Mouse (Mus musculus) kidney, postnatal 4 days (tissue): ENCODE results near the gene Golph3l.
"Not testable (repeated sequence)": the region's sequence is repeated elsewhere in the genome, so short reads cannot be mapped to it uniquely, and the experiment has no call there.

Experiments used
- DNase-seq, 2 experiments: peaks; one replicate each; pipeline ENCODE4 v3.0.0; 2021; ENCODE audit warnings: mixed read lengths in 2 of 2

Gene Golph3l

DNA sequence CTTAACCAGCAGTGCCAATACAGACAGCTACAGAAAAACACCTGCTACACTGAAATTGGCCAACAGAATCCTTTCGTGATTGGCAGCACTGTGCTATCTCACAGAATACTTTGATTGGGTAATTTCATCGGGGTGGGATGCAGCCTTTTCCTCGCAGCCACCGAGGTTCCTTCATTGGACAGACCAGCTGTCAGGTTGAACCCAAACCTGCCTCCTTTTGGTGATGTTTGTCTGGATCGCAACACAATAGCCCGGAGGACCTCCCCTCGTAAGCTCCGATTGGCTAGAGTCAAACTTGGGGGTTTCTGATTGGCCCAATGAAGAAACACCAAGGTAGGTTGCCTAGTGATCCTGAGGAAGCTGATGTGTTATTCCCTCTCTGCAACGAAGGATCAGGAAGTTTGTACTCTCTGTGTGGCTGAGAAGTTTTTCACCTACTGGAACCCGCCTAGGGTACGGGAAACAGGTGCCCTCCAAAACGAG is at the start of gene Golph3l:
Gene Golph3l (plus strand): TSS at position 331 of the 483 bp plus-strand sequence.
- DNase-seq: peak; percentile 92 to 94

DNA sequence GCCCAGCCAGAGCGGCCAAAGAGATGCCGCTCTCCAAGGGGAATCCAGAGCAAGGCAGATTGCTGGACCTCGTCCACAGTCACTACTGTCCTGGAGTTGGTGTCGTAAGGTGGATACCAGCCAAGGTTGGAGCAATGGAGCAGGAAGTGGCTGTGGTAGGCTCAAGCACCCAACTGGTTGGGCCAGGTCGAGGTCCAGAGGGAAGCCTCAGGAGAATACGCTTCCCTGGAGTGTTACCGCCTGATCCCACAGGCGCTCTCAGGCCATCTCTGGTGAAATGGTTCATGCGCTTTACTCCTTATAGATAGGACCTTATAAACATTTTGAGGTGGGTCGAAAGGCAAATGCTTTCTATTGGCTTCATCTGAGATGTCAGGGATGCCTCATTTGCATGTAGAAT is 49.8 kb upstream of the Golph3l start:
- DNase-seq: no peak

DNA sequence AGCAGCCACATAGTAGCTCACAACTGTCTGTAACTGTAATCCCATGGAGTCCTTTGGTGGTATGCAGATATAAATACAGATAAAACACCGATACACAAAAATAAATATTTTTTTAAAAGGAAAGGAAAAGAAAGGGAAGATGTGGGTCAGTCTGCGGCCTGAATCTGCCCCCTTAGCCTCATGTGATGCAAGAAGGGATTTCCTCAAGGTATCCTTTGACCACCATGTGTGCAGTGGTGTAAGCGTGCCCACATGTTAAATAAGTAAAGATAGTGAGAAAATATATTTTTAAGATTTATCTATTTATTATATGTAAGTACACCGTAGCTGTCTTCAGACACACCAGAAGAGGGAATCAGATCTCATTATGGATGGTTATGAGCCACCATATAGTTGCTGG is 48.9 kb upstream of the Golph3l start:
- DNase-seq: no peak

DNA sequence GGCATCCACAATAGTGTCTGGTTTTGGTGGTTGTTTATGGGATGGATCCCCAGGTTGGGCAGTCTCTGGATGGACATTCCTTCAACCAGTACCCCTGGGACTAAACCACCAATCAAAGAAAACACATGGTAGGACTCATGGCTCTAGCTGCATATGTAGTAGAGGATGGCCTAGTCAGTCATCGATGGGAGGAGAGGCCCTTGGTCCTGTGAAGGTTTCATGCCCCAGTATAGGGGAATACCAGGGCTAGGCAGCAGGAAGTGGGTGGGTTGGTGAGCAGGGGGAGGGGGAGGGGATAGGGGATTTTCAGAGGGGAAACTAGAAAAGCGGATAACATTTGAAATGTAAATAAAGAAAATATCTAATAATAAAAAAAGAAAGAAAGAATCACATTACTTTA is 47.5 kb upstream of the Golph3l start:
- DNase-seq: not testable (repeated sequence)

DNA sequence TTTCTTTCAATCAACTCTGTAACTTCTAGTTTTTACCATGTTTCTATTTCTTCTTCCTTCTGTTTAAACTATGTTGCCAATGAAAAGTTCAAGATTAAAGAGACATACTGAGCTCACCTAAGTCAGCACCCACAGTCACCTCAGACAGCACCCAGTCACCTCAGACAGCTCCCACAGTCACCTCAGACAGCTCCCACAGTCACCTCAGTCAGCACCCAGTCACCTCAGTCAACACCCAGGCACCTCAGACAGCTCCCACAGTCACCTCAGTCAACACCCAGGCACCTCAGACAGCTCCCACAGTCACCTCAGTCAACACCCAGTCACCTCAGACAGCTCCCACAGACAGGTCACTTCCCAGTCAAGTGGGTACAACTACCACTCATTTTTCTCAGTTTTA is 46.6 kb upstream of the Golph3l start:
- no peak for DNase-seq

DNA sequence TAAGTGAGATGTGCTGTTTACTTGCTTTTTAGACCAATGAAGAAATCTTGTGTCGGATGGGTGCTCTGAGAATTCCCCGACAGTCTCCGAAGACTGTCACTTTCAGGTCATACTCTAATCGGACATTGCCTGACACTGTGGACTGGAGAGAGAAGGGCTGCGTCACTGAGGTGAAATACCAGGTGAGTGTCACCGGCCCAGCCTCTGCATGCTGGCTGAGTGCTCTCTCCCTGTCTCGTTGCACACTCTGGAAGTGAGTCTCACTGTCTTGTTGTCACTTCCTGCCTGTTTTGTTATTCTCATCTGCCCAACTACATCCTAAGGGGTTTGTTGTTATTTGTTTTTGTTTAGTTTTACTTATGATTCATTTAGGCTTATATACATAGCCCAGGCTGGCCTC is 45.8 kb upstream of the Golph3l start:
- DNase-seq: no peak

DNA sequence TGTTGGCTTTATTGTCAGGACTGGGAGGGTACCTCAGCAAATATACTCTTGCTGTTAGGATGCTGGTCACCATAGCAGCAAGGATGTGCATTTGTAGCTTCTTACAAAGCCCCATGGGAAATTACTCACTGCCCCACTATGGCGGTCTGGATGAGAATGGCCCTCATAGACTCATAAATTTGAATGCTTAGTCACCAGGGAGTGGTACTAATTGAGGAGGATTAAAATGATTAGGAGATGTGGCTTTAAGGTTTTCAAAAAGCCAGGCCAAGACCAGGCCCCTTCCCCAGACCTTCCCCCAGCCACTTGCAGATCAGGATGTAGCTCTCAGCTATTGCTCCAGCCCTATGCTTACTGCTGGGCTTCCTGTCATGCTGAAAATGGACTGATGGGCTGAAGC is 38.6 kb upstream of the Golph3l start:
- DNase-seq: no peak

DNA sequence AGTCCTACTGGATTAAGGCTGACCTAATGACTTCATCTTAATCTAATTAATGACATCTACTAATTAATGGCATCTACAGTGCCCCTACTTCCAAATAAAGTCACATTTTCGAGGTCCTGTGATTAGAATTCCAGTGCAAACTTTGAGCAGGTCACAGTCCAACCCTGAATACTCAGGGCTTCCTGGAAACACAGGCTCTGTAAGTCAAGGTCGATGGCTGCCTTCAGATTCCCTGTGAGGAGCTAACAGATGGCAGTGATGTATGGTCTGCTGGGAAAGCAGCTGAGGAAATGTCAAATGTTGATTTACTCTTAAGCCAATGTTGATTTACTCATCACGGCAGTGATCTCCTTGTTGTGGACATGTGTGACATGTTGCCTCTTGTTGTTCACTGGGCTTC is 34.7 kb upstream of the Golph3l start:
- DNase-seq: no peak

DNA sequence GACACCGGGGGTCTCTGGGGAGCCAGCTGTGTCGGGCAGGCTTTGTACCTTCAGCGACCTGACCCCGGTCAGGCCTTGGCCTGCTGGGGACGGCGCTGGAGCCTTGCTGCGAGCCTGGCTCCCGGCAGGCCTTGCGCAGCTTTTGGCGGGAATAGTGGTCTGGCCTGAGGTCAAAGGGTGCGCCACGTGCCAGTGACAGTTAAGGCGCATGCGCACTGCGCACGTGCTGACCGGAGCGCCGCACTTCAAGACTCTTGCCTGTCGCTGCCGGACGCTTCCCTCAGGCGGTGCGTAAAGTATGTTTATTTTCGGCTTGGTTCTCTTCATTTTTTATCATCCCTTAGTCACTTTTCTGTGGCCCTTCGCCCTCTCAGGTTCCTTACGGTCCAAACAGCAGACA is 29.3 kb upstream of the Golph3l start, which contains the start of gene Hormad1:
Gene Hormad1 (plus strand): TSS at position 241 of the 400 bp plus-strand sequence.
- DNase-seq: no peak

DNA sequence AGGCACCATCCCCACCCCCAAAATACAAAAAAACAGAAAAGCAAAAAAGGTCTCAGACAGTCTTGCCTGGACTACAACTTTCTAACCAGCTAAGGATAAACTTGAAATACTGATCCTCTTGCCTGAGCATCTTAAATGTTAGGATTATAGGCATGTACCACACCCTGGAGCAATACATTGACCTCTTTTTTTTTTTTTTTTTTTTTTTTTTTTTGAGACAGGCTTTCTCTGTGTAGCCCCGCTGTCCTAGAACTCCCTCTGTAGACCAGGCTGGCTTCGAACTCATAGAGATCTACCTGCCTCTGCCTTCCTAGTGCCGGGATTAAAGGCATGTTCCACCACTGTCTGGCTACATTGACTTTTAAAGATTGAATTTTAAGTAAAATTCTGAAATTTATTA is 28.0 kb upstream of the Golph3l start:
- DNase-seq: no peak

DNA sequence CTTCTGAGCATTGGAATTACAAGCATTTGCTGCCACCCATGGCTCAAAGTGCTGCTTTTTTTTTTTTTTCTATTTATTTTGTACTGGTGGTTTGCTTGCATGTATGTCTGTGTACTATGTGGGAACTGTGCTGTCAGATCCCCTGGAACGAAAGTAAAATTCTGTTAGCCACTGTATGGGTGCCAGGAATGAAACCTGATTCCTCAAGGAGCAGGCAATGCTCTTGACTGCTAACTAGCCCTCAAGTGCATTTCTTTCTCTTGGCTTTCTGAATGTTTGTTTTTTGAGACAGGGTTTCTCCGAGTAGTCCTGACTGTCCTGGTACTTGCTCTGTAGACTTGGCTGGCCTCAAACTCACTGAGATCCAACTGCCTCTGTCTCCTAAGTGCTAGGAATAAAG is 26.9 kb upstream of the Golph3l start:
- no peak for DNase-seq

DNA sequence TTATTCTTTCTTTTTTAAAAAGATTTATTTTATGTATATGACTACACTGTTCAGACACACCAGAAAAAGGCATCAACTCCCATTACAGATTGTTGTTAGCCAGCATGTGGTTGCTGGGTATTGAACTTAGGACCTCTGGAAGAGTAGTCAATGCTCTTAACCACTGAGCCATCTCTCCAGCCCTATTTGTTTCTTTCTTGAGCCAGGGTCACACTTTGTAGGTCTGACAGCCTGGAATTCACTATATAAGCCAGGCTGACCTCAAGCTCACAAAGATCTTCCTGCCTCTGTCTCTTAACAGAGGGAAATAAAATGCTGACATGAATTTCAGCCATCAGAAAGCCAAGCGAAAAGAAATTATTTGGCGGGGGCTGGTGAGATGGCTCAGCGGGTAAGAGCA is 19.1 kb upstream of the Golph3l start:
- no peak for DNase-seq

DNA sequence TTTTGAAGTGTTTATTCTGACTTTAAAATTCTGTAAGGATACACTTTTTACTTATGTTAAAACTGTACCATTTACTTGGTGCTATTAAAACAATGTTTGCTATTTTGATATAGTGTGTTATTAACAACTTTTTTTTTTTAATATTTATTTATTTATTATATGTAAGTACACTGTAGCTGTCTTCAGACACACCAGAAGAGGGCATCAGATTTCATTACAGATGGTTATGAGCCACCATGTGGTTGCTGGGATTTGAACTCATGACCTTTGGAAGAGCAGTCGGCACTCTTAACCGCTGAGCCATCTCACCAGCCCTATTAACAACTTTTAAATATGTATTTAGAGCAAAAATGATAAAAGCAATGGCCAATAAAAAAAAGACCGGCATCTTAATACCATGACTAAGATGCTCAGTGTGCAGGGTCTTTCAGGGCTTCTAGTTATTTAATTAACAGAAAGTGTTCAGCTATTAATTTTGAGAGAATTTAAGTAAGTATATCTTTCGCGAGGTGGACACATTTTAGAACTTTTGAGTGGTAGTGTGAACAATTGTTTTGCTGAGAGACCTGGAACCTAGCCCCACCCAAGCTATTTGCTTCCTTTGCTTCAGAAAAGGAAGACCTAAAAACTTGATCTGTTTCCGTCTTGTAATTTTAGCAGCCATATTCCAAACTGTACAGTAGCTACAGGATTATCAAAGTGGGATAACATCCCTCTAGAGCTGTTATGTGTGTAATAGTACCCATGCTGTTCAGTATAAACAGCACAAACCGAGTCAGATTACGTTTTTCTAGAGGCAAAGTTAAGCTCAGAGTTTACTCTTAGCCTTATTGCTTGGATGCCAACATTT is 755 bp upstream of the Golph3l start:
- DNase-seq: no peak

DNA sequence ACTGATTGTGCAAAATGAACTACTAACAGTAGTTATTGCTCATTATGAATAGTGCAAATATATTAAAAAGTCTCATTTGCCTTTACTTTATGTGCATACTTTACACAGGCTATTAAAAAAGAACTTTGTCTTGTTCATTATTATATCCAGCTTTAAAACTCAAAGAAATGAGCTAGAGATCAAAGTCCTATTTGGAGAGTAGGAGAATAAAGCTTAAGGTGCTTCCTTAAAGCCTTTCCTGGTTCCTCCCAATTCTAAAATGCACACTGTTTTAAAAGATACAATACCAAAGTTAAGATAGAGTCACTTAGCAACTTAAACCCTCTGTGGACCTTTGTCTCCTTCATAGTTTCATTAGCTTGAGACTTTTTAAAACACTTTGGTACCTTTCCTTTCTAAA is 10.0 kb downstream of the Golph3l start:
- no peak for DNase-seq

DNA sequence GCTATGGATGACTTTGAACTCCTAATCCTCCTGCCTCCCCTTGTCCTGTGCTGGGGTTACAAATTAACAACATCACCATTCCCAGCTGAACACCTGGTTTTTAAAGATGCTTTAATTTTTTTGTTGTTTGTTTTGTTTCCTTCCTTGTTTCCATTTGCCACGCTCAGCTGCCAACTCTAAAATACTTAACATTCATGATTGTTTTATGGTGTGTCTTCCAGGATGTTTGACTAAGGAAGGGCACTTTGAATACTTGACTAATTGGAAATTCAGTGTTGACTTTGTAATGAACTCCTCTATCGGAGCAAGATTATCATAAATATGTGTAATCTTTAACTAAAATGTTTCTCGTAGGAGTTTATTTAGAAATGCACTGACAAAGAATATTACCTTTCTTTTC is 12.6 kb downstream of the Golph3l start:
- DNase-seq: no peak

DNA sequence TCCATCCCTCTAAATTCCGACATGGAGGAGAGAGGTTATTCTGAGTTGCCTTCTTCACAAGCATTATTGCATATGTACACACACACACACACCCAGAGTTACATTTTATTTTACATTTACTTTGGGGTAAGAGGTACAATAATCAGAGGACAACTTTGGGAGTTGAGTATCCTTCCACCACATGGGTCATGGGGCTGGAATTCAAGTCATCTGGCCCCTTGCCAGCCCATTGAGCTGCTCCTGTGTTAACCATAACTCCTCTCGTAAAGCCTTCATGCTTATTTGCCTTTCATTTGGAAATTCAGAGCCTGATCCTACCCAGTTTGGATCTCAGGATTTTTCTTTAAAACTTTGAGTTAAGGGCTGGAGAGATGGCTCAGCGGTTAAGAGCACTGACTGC is 17.4 kb downstream of the Golph3l start:
- DNase-seq: peak; percentile 28 to 39

DNA sequence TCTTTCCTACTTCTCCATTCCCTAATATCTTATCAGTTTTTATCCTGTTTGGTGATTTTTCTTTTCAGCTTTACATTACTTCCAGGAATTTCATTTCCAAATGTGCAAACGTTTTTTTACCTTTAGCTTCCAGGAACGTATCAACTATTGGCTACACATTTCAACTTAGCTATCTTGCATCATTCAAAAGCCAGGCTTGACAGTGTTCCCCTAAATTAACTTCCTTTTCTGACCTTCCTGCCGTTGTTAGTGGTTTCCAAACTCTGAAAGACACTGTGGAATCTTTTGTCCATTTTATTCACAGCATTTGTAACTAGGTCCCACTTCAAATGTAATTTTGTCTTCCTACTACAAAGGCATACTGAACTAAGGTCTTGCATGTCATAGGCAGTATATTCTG is 20.5 kb downstream of the Golph3l start:
- DNase-seq: no peak

DNA sequence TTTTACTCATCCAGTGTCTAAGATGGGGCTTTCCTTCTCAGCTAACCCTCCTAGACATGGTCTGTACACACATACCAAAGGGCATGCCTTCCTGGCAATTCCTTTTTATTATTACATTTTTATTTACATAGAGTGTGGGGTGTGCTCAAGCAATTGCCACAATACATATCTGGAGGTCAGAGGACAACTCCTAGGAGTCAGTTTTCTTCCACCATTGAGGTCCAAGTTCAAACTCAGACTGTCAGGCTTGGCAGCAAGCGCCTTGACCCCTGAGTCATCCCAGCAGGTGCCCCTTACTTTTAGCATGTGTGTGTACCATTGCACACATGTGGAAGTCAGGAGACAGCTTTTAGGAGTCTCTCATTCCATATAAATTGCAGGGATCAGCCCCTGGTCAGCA is 25.3 kb downstream of the Golph3l start:
- no peak for DNase-seq

DNA sequence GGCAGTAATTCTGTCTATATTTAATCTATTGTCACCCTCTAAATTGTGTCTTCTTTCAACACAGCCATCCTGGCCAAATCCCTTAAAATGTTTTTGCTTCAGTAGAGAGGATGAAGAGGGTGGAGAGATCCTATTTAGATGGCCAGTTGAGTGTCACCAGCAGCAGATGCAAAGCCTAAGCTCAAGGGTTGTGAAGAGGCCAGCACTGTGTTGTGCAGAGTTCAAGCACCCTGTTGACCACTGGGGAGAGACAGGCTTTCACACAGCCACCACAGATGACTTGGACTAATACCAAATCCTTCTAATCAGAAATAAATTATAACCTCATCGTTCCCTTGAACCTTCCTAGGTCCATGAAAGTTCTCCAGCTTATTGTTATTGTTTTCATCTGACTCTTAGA is 29.8 kb downstream of the Golph3l start:
- DNase-seq: no peak

DNA sequence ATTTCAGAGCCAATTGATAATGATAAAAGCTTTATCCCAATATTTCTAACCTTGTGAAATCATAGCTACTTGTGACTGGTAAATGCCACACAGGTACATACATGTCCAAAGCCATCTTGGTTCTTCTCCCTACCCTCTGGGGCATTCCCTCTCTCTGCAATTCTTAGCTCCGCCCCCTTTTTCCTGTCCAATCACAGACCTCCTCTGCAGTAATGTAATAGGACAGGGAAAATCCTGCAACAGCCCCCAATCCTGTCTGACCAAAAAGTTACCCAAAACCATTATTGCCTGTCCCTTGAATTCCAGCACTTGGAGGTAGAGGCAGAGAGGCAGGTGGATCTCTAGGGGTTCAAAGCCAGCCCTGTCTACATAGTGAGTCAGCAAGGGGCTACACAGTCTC is 32.5 kb downstream of the Golph3l start:
- DNase-seq: no peak

DNA sequence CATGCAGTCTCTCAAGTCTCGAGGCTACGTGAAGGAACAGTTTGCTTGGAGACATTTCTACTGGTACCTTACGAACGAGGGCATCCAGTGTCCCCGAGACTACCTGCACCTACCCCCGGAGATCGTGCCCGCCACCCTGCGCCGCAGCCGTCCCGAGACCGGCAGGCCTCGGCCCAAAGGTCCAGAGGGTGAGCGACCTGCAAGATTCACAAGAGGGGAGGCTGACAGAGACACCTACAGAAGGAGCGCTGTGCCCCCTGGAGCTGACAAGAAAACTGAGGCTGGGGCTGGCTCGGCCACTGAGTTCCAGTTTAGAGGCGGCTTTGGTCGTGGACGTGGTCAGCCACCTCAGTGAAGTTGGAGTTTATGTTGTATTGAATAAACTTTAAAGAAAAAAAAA is 33.7 kb downstream of the Golph3l start:
- not testable (repeated sequence) for DNase-seq

DNA sequence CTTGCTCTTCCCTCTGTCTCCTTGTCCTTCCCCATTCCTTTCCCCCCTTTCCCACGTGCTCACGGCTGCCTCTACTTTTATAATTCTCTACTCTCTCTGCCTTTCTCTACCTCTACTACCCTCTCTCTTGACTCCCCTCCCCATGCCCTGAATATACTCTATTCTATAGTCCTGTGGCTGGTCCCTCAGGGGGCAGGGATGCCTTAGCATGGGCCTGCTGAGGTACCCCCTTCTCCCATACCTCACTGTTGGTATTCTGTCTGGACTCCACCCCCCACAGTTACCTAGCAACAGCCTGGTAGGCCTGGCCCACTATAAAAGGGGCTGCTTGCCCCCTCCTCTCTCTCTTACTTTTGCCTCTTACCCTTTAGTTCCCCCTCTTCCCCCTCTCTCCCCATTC is 34.8 kb downstream of the Golph3l start:
- DNase-seq: no peak

DNA sequence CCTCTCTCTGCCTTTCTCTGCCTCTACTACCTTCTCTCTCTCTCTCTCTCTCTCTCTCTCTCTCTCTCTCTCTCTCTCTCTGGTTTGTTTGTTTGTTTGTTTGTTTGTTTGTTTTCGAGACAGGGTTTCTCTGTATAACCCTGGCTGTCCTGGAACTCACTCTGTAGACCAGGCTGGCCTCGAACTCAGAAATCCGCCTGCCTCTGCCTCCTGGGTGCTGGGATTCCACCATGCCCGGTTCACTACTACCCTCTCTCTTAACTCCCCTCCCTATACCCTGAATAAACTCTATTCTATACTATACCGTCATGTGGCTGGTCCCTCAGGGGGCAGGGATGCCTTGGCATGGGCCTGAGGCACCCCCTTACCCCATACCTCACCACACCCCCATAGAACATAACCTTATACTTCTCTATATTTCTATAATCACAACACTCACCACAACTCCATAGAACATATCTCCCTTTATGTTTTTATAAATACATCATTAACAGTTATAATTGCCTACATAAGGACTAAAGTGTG is 35.3 kb downstream of the Golph3l start:
- not testable (repeated sequence) for DNase-seq
